Mouse (Mus musculus) cerebellum, adult 2 months (tissue): ENCODE measurements around the gene Klf13.
A peak's percentile ranks its signal among the peaks of the same experiment; 100 is the strongest.

Source experiments
- CTCF ChIP-seq: fragments of 200-500 bp; IDR thresholded peaks from 2 replicates; pipeline ENCODE4 v1.5.1; 2011; ENCODE audit warnings: low read depth, mild to moderate bottlenecking, control low read depth, low read length, moderate library complexity, borderline replicate concordance; ENCODE audit not compliant: insufficient read depth
- POLR2A ChIP-seq: fragments of 200-500 bp; IDR thresholded peaks from 2 replicates; pipeline ENCODE4 v1.6.1; 2011; ENCODE audit warnings: low read length, control low read depth, borderline replicate concordance; ENCODE audit not compliant: insufficient read depth

DNA sequence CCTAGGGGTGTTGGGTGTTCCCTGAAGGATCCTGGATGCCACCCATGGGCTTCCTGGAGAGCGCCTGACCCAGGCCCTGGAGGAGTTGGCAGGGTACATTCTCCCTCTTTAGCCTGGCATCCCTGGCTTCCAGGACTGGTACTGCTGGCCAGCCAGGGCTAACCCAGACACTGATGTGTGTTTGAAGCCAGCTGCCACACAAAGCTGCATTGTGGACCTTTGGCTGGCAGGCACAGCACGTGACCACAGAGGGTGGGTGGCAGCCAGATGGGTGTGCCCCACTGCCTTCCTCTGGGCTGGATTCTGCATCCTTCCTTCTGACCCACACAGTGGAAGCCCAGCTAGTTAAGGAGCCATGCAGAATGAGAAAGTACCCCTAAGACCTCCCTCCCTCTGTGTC is 26.4 kb upstream of the Klf13 start:
- TF ChIP-seq CTCF (0 out of 2 replicates have a peak, but pooled peaks have one; percentile 15), POLR2A (no peak)
